Mouse (Mus musculus) v-Abl transformed pro-B cells (cell line): ENCODE data around the gene Nsun6.

ENCODE experiments used
- in situ Hi-C, 2 experiments: fragments of 400-800 bp; cut with MboI; formaldehyde crosslinking; loops; one replicate each; pipeline ENCODE4 v1.15.1; 2025; ENCODE audit not compliant: unreplicated experiment in 2 of 2

Nsun6 gene

GRCm38 (mm10) chr2:15054945-15055637, at the start of gene Nsun6:
Gene Nsun6 (minus strand): TSS chr2:15055069.
- in situ Hi-C loops: loop anchor here (10.0 to 25.0 kb wide), 6 partner anchors 982 to 1780 kb away; partner anchors contain the start of genes Rsu1 (in 1 of the 2), Trdmt1 (in 1 of the 2) and Vim (in 1 of the 2)

DNA sequence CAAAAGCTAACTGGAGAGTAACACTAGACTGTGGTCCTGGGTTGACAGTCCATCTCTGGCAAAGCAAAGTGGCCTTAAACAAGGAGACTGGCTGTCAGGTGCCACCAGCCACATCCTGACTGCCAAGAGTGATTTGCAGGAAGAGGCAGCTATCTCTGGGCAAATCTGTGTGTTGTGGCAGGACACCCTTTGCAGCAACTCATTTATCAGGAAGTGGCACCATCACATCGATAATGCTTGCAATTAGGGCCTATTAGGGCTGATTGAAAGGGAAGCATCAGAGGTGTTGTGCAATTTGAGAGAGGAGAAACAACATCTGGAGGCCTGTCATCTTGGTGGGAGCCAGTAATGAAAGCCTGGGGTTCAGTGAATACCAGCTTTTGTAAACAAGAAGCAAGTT, 49.5 kb upstream of the Nsun6 start:
- in situ Hi-C loops: no loop called here

GRCm38 (mm10) chr2:15096514-15097090, 41.7 kb upstream of the Nsun6 start:
- in situ Hi-C loops: loop anchor here (10.0 to 25.0 kb wide), 2 partner anchors 1216 to 1218 kb away; no protein-coding TSS in a partner anchor

DNA sequence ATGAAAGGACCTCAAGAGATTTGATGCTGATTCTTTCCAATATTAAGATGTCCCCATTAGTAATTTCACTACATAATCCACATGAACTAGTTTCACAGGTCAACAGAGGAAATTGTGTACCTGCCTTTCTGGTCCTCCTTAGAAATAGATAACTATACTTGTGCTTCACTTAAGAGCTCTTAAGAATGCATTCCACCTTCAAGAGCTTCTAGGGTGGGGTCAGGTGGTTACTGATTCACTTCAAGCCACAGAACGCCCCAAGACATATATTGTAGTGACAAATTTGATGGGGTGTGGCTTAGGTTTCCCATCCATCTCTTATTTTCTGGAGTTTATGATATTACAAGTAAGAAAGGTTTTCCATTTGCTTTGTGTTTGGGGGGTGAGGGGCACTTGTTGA, 32.4 kb upstream of the Nsun6 start:
- in situ Hi-C loops: loop anchor here in 1 of 2 experiments (25.0 kb wide), 1 partner anchor 1225 kb away; no protein-coding TSS in a partner anchor

DNA sequence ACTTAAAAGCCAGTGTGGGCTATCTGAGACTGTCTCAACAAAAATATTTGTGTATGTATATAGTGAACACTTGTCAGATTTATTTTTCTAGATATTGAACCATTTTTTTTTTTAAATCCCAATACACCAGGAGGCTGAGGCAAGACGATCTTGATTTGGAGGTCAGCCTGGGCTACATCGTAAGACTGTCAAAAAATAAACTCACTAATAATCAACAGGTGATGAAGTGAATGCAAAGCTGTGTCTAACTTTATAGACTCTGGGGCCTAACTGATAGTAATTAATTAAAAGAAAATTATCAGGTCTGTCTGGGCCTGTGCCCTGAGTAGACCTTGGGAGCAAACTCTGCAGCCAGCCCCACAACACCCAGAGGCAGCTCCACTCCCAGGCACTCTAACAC, 28.8 kb upstream of the Nsun6 start:
- in situ Hi-C loops: loop anchor here in 1 of 2 experiments (25.0 kb wide), 1 partner anchor 1229 kb away; no protein-coding TSS in a partner anchor

GRCm38 (mm10) chr2:15067091-15067490, 12.2 kb upstream of the Nsun6 start:
- in situ Hi-C loops: loop anchor here (25.0 kb wide), 3 partner anchors 970 to 1780 kb away; no protein-coding TSS in a partner anchor

GRCm38 (mm10) chr2:15065447-15065846, 10.6 kb upstream of the Nsun6 start:
- in situ Hi-C loops: loop anchor here (25.0 kb wide), 3 partner anchors 972 to 1778 kb away; no protein-coding TSS in a partner anchor

DNA sequence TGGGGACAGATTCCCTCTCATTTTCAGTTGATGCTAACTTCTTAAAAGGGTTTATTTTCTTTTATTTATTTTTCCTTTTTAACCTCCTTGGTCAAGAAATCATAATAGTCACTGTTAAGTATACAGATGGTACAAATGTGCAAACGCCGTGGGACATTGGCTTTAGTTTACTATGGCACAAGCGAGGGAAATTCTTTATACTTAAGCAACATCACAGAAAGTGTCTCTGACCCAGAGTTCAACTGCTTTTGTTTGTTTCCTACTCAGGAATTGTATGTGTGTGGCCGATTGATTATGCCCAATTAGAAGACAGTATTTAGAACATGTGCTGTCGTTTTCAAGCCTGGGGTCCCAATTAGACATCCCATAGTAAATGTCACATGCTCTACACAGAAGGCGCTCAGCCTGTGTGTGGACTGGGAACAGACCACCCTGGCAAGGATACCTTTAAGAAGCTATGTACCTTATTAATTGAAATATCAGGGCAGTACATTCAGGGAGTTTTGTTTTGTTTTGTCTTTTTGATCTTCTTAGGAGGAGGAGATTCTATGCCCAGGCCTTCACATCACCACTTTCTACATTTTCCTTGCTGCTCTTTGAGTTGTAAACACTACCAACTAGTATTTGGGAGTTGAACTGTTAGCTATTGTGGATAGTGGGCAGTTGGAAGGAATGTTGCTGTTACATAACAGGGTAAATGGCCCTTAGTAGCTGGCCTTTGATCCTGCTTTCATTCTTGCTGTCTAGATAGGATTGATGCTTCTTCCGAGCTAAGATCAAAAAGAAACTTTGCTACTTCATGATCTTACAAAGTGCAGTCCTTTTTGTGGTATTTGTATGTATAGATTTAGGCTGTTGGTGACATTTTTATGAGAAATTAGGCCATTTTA, 9.8 kb upstream of the Nsun6 start:
- in situ Hi-C loops: loop anchor here (25.0 kb wide), 3 partner anchors 973 to 1777 kb away; no protein-coding TSS in a partner anchor

DNA sequence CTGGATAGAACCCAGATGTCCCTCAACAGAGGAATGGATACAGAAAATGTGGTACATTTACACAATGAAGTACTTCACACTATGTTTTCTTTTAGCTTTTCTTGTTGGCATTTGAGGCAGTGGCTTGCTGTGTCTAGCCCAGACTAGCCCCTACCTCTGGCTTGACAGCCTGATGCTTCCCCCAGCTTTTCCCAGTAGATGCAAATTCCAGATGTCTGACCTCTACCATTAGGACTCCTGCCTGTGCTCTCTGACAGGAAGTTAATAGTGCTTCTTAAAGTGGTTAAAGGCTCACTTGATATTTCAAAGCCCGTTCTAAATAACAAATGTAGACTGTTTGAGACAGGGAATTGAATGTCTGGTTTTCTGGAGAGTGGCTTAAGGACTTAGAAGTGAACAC, 8.9 kb upstream of the Nsun6 start:
- in situ Hi-C loops: loop anchor here (25.0 kb wide), 3 partner anchors 973 to 1777 kb away; no protein-coding TSS in a partner anchor

DNA sequence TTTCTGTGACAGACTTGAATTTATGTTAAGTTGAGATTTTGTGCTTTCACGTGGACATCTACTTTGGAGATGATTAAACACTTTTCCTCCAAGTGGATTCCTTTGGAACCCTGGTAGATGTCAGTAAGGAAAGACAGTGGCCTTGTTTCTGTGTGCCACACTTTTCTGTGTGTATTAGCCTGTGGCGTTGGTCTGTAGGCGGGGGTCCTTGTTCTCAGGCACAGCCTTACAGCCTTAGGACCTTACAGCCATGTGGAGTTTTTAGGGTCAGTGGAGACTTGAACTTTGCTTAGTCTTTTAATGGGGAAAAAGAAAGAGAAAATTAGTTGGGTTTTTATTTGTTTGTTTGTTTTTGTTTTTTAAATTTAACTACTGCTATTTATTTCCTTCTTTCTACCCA, 6.0 kb upstream of the Nsun6 start:
- in situ Hi-C loops: loop anchor here (25.0 kb wide), 3 partner anchors 976 to 1774 kb away; no protein-coding TSS in a partner anchor

DNA sequence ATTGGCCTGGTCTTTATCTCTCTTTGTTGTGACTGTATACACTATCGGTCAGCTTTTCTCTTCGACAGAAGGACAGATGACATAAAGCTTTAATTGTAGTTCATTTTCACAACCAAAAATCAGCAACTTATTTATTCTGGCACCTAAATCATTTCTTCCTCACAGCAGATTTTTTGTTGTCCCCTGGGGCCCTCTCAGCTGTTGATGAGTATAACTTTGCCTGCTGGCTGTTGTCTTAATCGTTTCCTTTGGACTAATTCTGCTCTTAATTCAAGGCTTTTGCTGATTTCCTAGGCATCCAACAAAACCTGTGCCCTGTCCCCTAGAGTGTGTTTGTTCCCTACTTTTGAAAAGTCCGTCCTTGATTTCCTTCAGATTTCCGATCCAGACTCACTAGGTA, 3.4 kb upstream of the Nsun6 start:
- in situ Hi-C loops: loop anchor here (10.0 to 25.0 kb wide), 6 partner anchors 979 to 1783 kb away; partner anchors contain the start of genes Rsu1 (in 1 of the 2), Trdmt1 (in 1 of the 2) and Vim (in 1 of the 2)

DNA sequence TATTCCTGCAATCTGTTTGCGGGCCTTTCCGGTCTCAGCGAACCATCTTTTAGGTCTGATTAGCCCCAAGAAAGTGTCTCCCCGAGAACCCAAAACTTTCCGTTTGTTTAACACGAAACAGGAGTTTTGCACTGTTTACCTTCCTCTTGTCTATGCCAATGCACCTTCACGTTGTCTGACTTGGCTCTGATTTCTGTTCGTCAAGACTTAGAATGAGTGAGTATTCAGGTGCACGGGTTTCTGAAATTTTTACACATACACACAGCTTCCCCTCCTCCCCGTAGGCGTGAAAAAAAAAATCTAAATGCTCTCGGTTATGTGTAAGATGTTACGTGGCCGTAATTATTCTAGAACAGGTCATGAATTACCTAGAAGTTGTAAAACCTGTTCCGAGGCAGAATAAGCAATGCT, 877 bp upstream of the Nsun6 start:
- in situ Hi-C loops: loop anchor here (10.0 to 25.0 kb wide), 6 partner anchors 982 to 1781 kb away; partner anchors contain the start of genes Rsu1 (in 1 of the 2), Trdmt1 (in 1 of the 2) and Vim (in 1 of the 2)

DNA sequence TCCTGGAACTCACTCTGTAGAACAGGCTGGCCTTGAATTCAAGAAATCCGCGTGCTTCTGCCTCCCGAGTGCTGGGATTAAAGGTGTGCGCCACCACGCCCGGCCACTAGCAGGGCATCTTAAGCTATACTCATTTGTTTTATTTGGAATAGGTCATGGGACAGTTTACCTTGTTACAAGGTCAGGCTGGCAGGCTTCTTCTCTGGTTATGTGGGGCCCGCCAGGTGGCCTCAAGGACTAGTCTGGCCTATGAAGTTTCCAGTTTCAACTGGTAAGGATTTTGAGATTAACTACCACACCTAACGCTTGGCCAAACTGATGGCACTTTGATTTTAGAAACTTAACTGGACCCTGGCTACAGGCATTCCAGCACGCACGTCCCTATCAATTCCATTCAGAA, 373 bp downstream of the Nsun6 start:
- in situ Hi-C loops: loop anchor here (10.0 to 25.0 kb wide), 6 partner anchors 983 to 1780 kb away; partner anchors contain the start of genes Rsu1 (in 1 of the 2), Trdmt1 (in 1 of the 2) and Vim (in 1 of the 2)

GRCm38 (mm10) chr2:15049117-15049873, 5.6 kb downstream of the Nsun6 start, which contains the start of gene Arl5b:
Gene Arl5b (plus strand): TSS chr2:15049395.
- in situ Hi-C loops: loop anchor here (10.0 to 25.0 kb wide), 5 partner anchors 104 to 987 kb away; partner anchors contain the start of genes Hacd1 (in 2 of the 2), Stam (in 2 of the 2) and Tmem236 (in 2 of the 2)

GRCm38 (mm10) chr2:15040326-15040725, 14.5 kb downstream of the Nsun6 start:
- in situ Hi-C loops: loop anchor here (5.0 to 25.0 kb wide), 7 partner anchors 96 to 978 kb away; partner anchors contain the start of genes Hacd1 (in 2 of the 2), Stam (in 2 of the 2) and Tmem236 (in 2 of the 2)

- in situ Hi-C loops: loop anchor here (5.0 to 25.0 kb wide), 5 partner anchors 186 to 976 kb away; partner anchors contain the start of genes Hacd1 (in 2 of the 2), Stam (in 2 of the 2) and Tmem236 (in 2 of the 2)
These were observed 16.2 kb downstream of the Nsun6 start for GRCm38 (mm10) chr2:15038705-15039104.

- in situ Hi-C loops: loop anchor here (25.0 kb wide), 4 partner anchors 716 to 966 kb away; partner anchors contain the start of genes Hacd1 (in 2 of the 2), Stam (in 2 of the 2) and Tmem236 (in 2 of the 2)
These were observed 27.1 kb downstream of the Nsun6 start for GRCm38 (mm10) chr2:15027816-15028215.

DNA sequence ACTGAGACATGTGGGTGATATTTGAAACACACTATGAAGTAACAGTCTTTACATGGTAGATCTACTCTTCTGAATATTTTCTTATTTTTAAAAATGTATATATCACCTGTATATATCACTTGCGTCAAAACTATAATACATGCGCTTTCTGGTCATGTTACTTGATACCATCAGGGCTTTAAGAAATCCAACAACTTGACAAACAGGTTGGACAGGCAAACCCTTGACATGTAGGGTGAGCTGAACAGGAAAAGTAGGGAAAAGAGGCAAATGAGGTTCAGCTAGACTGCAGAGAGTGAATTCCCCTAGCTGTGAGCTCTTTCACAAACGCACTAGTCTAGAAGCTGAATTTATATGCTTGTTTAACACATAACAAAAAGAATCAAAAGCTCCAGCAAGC, 28.1 kb downstream of the Nsun6 start:
- in situ Hi-C loops: loop anchor here (25.0 kb wide), 4 partner anchors 715 to 965 kb away; partner anchors contain the start of genes Hacd1 (in 2 of the 2), Stam (in 2 of the 2) and Tmem236 (in 2 of the 2)
